Mouse (Mus musculus) C3H10T1/2 (cell line): ENCODE data around the gene Hist2h2ac. TPM values are rescaled to one million over a fixed set of nuclear protein-coding genes. Genes with fewer than 3 reads are reported as not detected.

Source experiments
- polyA plus RNA-seq, 2 experiments: library from polyadenylated mRNA; unstranded; fragments of >200 nt; fragmentation: generic; extraction: Trizol; gene quantifications; one replicate each; pipeline ENCODE4 v1.2.1; 2012; ENCODE audit warnings: missing spikeins in 2 of 2

Hist2h2ac gene
- polyA plus RNA-seq, 2 experiments: 2.5 to 5.6 TPM

Other genes starting within 250 kb of the Hist2h2ac start
- 10 to 100 TPM; 25.2 to 44.5 TPM for gene Plekho1, start 224.9 kb downstream of the Hist2h2ac start, polyA plus RNA-seq
- 10 to 100 TPM in 1 of 2 experiments, 1 to 10 TPM in 1; 7.1 to 20.4 TPM for gene Vps45, start 162.4 kb downstream of the Hist2h2ac start, polyA plus RNA-seq
- 10 to 100 TPM in 1 of 2 experiments, 1 to 10 TPM in 1; 1.8 to 10.6 TPM for gene Otud7b, start 116.4 kb downstream of the Hist2h2ac start, polyA plus RNA-seq
- 10 to 100 TPM; 21.0 to 25.2 TPM for gene Mtmr11, start 58.9 kb downstream of the Hist2h2ac start, polyA plus RNA-seq
- 100 to 1,000 TPM in 1 of 2 experiments, 10 to 100 TPM in 1; 82.8 to 105 TPM for gene Sf3b4, start 48.5 kb downstream of the Hist2h2ac start, polyA plus RNA-seq
- gene Sv2a, start 39.7 kb downstream of the Hist2h2ac start, polyA plus RNA-seq: 1 to 10 TPM in 1 of 2 experiments, under 1 TPM in 1; 0.49 to 1.7 TPM
- gene Bola1, start 1.2 kb downstream of the Hist2h2ac start, polyA plus RNA-seq: 10 to 100 TPM; 87.3 to 88.9 TPM
- under 1 TPM; 0.43 to 0.59 TPM for gene Hist2h2ab, start 1.0 kb downstream of the Hist2h2ac start, polyA plus RNA-seq
- 1 to 10 TPM in 1 of 2 experiments, under 1 TPM in 1; 0.23 to 1.7 TPM for gene Hist2h2be, start 239 bp upstream of the Hist2h2ac start, polyA plus RNA-seq
- gene Hist2h3c2, start 18.2 kb upstream of the Hist2h2ac start, polyA plus RNA-seq: 10 to 100 TPM in 1 of 2 experiments, 1 to 10 TPM in 1; 5.7 to 15.8 TPM
- 100 to 1,000 TPM in 1 of 2 experiments, 10 to 100 TPM in 1; 42.0 to 222 TPM for gene Hist2h2aa2, start 19.4 kb upstream of the Hist2h2ac start, polyA plus RNA-seq
- gene Hist2h2aa1, start 24.6 kb upstream of the Hist2h2ac start, polyA plus RNA-seq: under 1 TPM in 1 of 2 experiments, not detected in 1; 0.22 TPM
- gene Hist2h3c1, start 25.8 kb upstream of the Hist2h2ac start, polyA plus RNA-seq: not detected
- 1 to 10 TPM in 1 of 2 experiments, under 1 TPM in 1; 0.79 to 1.4 TPM for gene Hist2h4, start 42.4 kb upstream of the Hist2h2ac start, polyA plus RNA-seq
- gene Hist2h3b, start 47.8 kb upstream of the Hist2h2ac start, polyA plus RNA-seq: 10 to 100 TPM in 1 of 2 experiments, 1 to 10 TPM in 1; 4.2 to 21.2 TPM
- gene Hist2h2bb, start 48.9 kb upstream of the Hist2h2ac start, polyA plus RNA-seq: 10 to 100 TPM in 1 of 2 experiments, 1 to 10 TPM in 1; 5.7 to 13.1 TPM
- under 1 TPM in 1 of 2 experiments, not detected in 1; 0.34 TPM for gene Fcgr1, start 73.1 kb upstream of the Hist2h2ac start, polyA plus RNA-seq
- not detected for gene BC107364, start 231.4 kb upstream of the Hist2h2ac start, polyA plus RNA-seq